Mouse (Mus musculus): Measurements from ENCODE around the gene Zc3h4. TPM values are rescaled to one million over a fixed set of nuclear protein-coding genes. Genes with fewer than 3 reads are reported as not detected.
A peak's percentile ranks its signal among the peaks of the same experiment; 100 is the strongest.

The Zc3h4 gene
- total and polyA plus RNA-seq, 2 experiments from 2014 or later = 5.0 to 16.5 TPM

DNA sequence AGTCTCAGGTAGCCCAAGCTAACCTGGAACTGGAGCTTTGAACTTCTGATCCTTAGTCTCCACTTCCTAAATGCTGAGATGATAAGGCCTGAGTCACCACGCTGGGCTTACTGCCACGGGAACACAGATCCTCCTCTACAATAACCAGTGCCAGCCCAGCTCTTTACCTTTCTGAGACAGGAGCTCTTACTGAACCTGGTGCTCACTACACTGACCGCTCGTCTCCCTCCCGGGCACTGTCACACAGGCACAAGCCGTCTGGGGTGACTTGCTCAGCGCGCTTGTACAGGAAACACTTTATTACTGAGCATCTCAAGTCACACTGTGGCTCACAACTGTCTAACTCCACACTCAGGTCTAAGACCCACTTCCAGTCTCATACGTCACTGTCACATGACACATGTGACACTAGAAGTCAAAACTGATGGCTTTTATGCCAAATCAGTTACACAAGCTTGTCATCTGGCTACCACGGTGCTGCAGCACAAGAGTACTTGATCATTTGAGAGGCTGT lies 34.5 kb upstream of the Zc3h4 start:
- H3K9ac ChIP-seq (replicated peaks; ENCODE audit: low read depth, low read length) = no peak overlapping the region
- H3K4me3 ChIP-seq (ENCODE audit: low read depth, low read length) = no peak overlapping the region
- peaks cover 4% of the 10 kb centered on the region; the same call in 1 of the 2 replicates for H3K4me1 ChIP-seq (ENCODE audit: control insufficient read depth, insufficient read depth)
- H3K27ac ChIP-seq (ENCODE audit: low read depth) = peak overlapping the region; percentile 37
- no peaks in the 10 kb centered on the region for H3K9me3 ChIP-seq (replicated peaks; ENCODE audit: control insufficient read depth, low read length)
- DNase-seq (ENCODE audit: low spot score) (no peak), ATAC-seq (ENCODE audit: insufficient read depth, low read depth) (no peak)
- H3K27me3 ChIP-seq (ENCODE audit: control insufficient read depth, insufficient read depth, low read length) = no peaks in the 10 kb centered on the region
- no peak overlapping the region for H3K4me2 ChIP-seq (ENCODE audit: low read depth, low read length)
- peaks cover 80% of the 10 kb centered on the region for H3K36me3 ChIP-seq (replicated peaks; ENCODE audit: control insufficient read depth, insufficient read depth, low read length)
- TF ChIP-seq EP300 (IDR thresholded peaks at IDR 0.05; ENCODE audit: low read depth) = no peak
- TF ChIP-seq CTCF (IDR thresholded peaks at IDR 0.05; ENCODE audit: low read depth) = no peak
- 56% methylated on average over 10 of the region's 10 CpGs for WGBS

GRCm38 (mm10) chr7:16366669-16367068 lies 34.0 kb upstream of the Zc3h4 start:
- Histone ChIP-seq H3K4me1 (ENCODE audit: control insufficient read depth, insufficient read depth) (peaks cover 4% of the 10 kb centered on the region; the same call in 1 of the 2 replicates), H3K36me3 (replicated peaks; ENCODE audit: control insufficient read depth, insufficient read depth, low read length) (peaks cover 80% of the 10 kb centered on the region), H3K9ac (replicated peaks; ENCODE audit: low read depth, low read length) (no peak overlapping the region), H3K27me3 (ENCODE audit: control insufficient read depth, insufficient read depth, low read length) (no peaks in the 10 kb centered on the region), H3K4me2 (ENCODE audit: low read depth, low read length) (no peak overlapping the region), H3K4me3 (ENCODE audit: low read depth, low read length) (no peak overlapping the region), H3K27ac (ENCODE audit: low read depth) (peak overlapping the region; percentile 37; the same call in 1 of the 2 replicates), H3K9me3 (replicated peaks; ENCODE audit: control insufficient read depth, low read length) (no peaks in the 10 kb centered on the region)
- 74% methylated on average over 4 of the region's 4 CpGs for WGBS
- ATAC-seq (ENCODE audit: insufficient read depth, low read depth) (no peak), DNase-seq (ENCODE audit: low spot score) (no peak)
- TF ChIP-seq CTCF (IDR thresholded peaks at IDR 0.05; ENCODE audit: low read depth) = no peak
- no peak for TF ChIP-seq EP300 (IDR thresholded peaks at IDR 0.05; ENCODE audit: low read depth)

DNA sequence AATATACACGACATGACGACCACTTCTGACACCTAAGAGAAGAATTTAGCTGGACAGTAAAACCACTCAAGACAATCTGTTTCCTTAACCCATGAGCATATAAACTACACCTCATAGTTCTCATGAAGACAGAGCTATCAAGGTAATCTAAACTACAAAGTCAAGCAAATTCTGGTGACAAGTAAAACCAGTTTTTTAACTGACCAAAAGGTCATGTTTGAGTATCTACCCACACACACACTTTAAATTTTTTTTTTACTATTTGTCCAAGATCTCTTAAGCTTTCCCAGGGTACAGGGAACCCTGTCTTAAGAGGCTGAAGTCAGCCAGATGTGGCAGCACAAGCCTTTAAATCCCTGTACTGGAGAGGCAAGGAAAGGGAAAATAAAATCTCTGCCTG lies 31.9 kb upstream of the Zc3h4 start:
- no peak overlapping the region for H3K9ac ChIP-seq (replicated peaks; ENCODE audit: low read depth, low read length)
- WGBS = 88% methylated on average over 2 of the region's 2 CpGs
- no peak overlapping the region for H3K4me3 ChIP-seq (ENCODE audit: low read depth, low read length)
- H3K27me3 ChIP-seq (ENCODE audit: control insufficient read depth, insufficient read depth, low read length) = no peaks in the 10 kb centered on the region
- TF ChIP-seq CTCF (IDR thresholded peaks at IDR 0.05; ENCODE audit: low read depth) (no peak), EP300 (IDR thresholded peaks at IDR 0.05; ENCODE audit: low read depth) (no peak)
- peaks cover 62% of the 10 kb centered on the region for H3K36me3 ChIP-seq (replicated peaks; ENCODE audit: control insufficient read depth, insufficient read depth, low read length)
- ATAC-seq (ENCODE audit: insufficient read depth, low read depth) (no peak), DNase-seq (ENCODE audit: low spot score) (no peak)
- H3K4me2 ChIP-seq (ENCODE audit: low read depth, low read length) = no peak overlapping the region
- peaks cover 3% of the 10 kb centered on the region; the same call in 1 of the 2 replicates for H3K4me1 ChIP-seq (ENCODE audit: control insufficient read depth, insufficient read depth)
- H3K27ac ChIP-seq (ENCODE audit: low read depth) = no peak overlapping the region
- no peaks in the 10 kb centered on the region for H3K9me3 ChIP-seq (replicated peaks; ENCODE audit: control insufficient read depth, low read length)

- H3K4me3 ChIP-seq (ENCODE audit: low read depth, low read length) = no peak overlapping the region
- DNase-seq (ENCODE audit: low spot score) = no peak
- no peak overlapping the region for H3K27ac ChIP-seq (ENCODE audit: low read depth)
- H3K9me3 ChIP-seq (replicated peaks; ENCODE audit: control insufficient read depth, low read length) = no peaks in the 10 kb centered on the region
- H3K9ac ChIP-seq (replicated peaks; ENCODE audit: low read depth, low read length) = no peak overlapping the region
- no peaks in the 10 kb centered on the region for H3K27me3 ChIP-seq (ENCODE audit: control insufficient read depth, insufficient read depth, low read length)
- H3K4me2 ChIP-seq (ENCODE audit: low read depth, low read length) = no peak overlapping the region
- H3K4me1 ChIP-seq (ENCODE audit: control insufficient read depth, insufficient read depth) = no peaks in the 10 kb centered on the region
- TF ChIP-seq EP300 (IDR thresholded peaks at IDR 0.05; ENCODE audit: low read depth) (no peak), CTCF (IDR thresholded peaks at IDR 0.05; ENCODE audit: low read depth) (no peak)
- 91% methylated on average over 2 of the region's 2 CpGs for whole genome bisulfite sequencing
- no peak for ATAC-seq (ENCODE audit: insufficient read depth, low read depth)
- peaks cover 68% of the 10 kb centered on the region for H3K36me3 ChIP-seq (replicated peaks; ENCODE audit: control insufficient read depth, insufficient read depth, low read length)
These were observed 30.1 kb upstream of the Zc3h4 start for GRCm38 (mm10) chr7:16370596-16370995.

DNA sequence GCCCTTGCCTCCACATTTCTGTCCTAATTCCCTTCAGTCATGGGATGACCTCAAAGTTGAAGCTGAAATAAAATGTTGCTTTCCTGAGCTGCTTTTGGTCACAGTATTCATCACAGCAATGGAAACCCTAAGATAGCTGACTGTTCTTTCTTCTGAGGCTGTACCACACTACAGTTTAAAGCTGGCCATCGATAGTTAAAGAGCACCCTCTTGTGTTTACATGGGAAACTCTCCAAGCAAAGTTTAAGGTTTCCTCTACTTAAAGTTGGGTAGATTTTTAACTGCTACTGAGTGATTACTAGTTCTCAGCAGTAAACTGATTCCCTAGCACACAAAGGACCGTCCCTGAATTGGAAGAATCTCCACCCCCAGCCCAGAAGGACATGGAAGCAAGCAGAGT lies 27.0 kb upstream of the Zc3h4 start:
- Histone ChIP-seq H3K9ac (replicated peaks; ENCODE audit: low read depth, low read length) (no peak overlapping the region), H3K27me3 (ENCODE audit: control insufficient read depth, insufficient read depth, low read length) (no peaks in the 10 kb centered on the region), H3K4me3 (ENCODE audit: low read depth, low read length) (no peak overlapping the region), H3K9me3 (replicated peaks; ENCODE audit: control insufficient read depth, low read length) (no peaks in the 10 kb centered on the region), H3K36me3 (replicated peaks; ENCODE audit: control insufficient read depth, insufficient read depth, low read length) (peaks cover 66% of the 10 kb centered on the region), H3K4me1 (ENCODE audit: control insufficient read depth, insufficient read depth) (no peaks in the 10 kb centered on the region), H3K4me2 (ENCODE audit: low read depth, low read length) (no peak overlapping the region), H3K27ac (ENCODE audit: low read depth) (no peak overlapping the region)
- ATAC-seq (ENCODE audit: insufficient read depth, low read depth) (no peak), DNase-seq (ENCODE audit: low spot score) (peak; percentile 33)
- no peak for TF ChIP-seq EP300 (IDR thresholded peaks at IDR 0.05; ENCODE audit: low read depth)
- peak; percentile 61 for TF ChIP-seq CTCF (IDR thresholded peaks at IDR 0.05; ENCODE audit: low read depth)
- 44% methylated on average over 2 of the region's 2 CpGs for WGBS

DNA sequence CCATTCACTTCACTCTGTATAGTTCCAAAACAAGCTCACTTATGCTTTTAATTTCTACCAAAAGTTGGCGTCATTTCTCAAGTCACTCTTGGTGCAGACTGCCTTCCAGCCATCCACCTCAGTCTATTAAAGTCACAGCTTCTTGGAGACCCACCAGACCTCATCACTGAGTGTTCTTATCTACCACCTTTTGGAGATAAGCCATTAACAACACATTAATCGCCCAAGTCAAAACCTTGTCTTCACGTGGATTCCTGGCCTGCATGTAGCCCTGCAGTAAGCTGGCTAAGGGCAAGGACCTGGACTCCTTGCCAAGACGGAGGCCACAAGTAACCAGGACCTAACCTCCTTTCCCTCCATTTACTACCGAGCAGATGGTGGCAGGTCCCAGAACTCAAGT lies 25.7 kb upstream of the Zc3h4 start:
- Histone ChIP-seq H3K9ac (replicated peaks; ENCODE audit: low read depth, low read length) (no peak overlapping the region), H3K27me3 (ENCODE audit: control insufficient read depth, insufficient read depth, low read length) (no peaks in the 10 kb centered on the region), H3K27ac (ENCODE audit: low read depth) (no peak overlapping the region), H3K4me3 (ENCODE audit: low read depth, low read length) (no peak overlapping the region), H3K36me3 (replicated peaks; ENCODE audit: control insufficient read depth, insufficient read depth, low read length) (peaks cover 57% of the 10 kb centered on the region), H3K9me3 (replicated peaks; ENCODE audit: control insufficient read depth, low read length) (no peaks in the 10 kb centered on the region), H3K4me2 (ENCODE audit: low read depth, low read length) (no peak overlapping the region), H3K4me1 (ENCODE audit: control insufficient read depth, insufficient read depth) (no peaks in the 10 kb centered on the region)
- DNase-seq (ENCODE audit: low spot score) (no peak), ATAC-seq (ENCODE audit: insufficient read depth, low read depth) (no peak)
- TF ChIP-seq CTCF (IDR thresholded peaks at IDR 0.05; ENCODE audit: low read depth) = no peak
- TF ChIP-seq EP300 (IDR thresholded peaks at IDR 0.05; ENCODE audit: low read depth) = no peak
- WGBS = 53% methylated on average over 5 of the region's 5 CpGs

Measured in heart, postnatal 0 days (tissue).